ENCODE assay signal across 16 mouse cellular contexts in the genomic region with DNA sequence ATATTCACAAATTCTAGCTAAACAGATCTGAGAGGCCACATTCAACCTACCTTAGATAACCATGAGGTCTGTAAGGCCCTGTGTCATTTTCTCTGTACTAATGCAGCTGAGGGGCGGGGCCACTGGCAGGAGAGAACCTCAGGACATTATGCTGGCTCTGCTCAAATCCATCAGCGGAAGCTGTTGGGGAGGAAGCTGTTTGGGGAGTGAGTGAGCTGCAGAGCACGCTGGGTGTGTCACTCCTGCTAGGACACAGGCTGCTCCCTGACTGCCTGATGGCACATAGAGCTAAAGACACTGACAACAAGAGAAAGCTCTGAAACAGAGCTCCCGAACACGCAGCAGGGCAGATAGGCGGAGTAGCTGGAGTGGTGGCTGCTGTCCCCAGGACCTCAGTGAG. TPM values are rescaled to one million over a fixed set of nuclear protein-coding genes. Genes with fewer than 3 reads are reported as not detected.
DNase-seq lines count a peak whose midpoint lies in the region.
"Had no signal": no experiment of that assay in that cellular context is flagged by ENCODE, and none has a peak within 500 bp of the region (broad histone marks: within the 10 kb centered on the region; RNA-seq: fewer than 3 reads in every experiment).

No protein-coding gene starts in this region.

- DNase-seq in gastrocnemius, adult 18-20 months (ENCODE audit: low spot score) = peak; percentile 40
- DNase-seq in gastrocnemius, postnatal 10 days = no peak
- peak; percentile 28 to 58 for DNase-seq in heart, adult 18-20 months
- DNase-seq in heart, postnatal 36 days = no peak
- peak; percentile 10 for DNase-seq in urinary bladder, postnatal 14 days (ENCODE audit: low spot score)
- no peak for DNase-seq in urinary bladder, adult 18-20 months (ENCODE audit: low spot score in 2 of 2)
- no peak for DNase-seq in left cerebral cortex, postnatal 25 days (ENCODE audit: low spot score in 2 of 2)
- DNase-seq: adrenal gland, postnatal 10 days; B cell, adult 2 months; cerebellum, adult 11-12 months; cerebellum, adult 9-10 months; cerebellum, postnatal 25 days; kidney, adult 2 months had no signal

- intact Hi-C loops in heart, postnatal 36 days (cut with DNase I) = no loop called here
- intact Hi-C loops in left cerebral cortex, postnatal 25 days (cut with DNase I) = no loop called here

RNA-seq across cellular contexts. Expression of gene Htr6, which starts 44.7 kb away (rescaled TPM):
- not detected for total RNA-seq in gastrocnemius, adult 18-20 months (2021)
- total RNA-seq in gastrocnemius, postnatal 10 days (2021) = not detected
- not detected for total RNA-seq in heart, adult 18-20 months (2021)
- total RNA-seq in heart, postnatal 36 days (2021) = not detected
- 1 to 10 TPM; 6.4 to 6.6 TPM for total RNA-seq in left cerebral cortex, postnatal 25 days (2021)
- total RNA-seq: G1E; heart, adult 2 months; heart, postnatal 25 days had no signal

RNA-seq across cellular contexts. Expression of gene Tmco4, which starts 58.0 kb away (rescaled TPM):
- 10 to 100 TPM; 10.2 to 14.3 TPM for total RNA-seq in gastrocnemius, adult 18-20 months (2021)
- total RNA-seq in gastrocnemius, postnatal 10 days (2021) = 1 to 10 TPM; 3.8 to 4.5 TPM
- total RNA-seq in heart, adult 18-20 months (2021) = 10 to 100 TPM; 10.6 to 10.7 TPM
- total RNA-seq in heart, postnatal 36 days (2021) = 1 to 10 TPM; 8.4 to 10.0 TPM
- 1 to 10 TPM; 2.2 to 3.7 TPM for total RNA-seq in left cerebral cortex, postnatal 25 days (2021)

Comparison
In these comparisons a context has a peak if more than half of its experiments do, and no peak if none do; other contexts are left out.
1. DNase-seq: peak in gastrocnemius, adult 18-20 months (single experiment), heart, adult 18-20 months (2 of 2) and urinary bladder, postnatal 14 days (single experiment); none in gastrocnemius, postnatal 10 days (single experiment), heart, postnatal 36 days (0 of 2), urinary bladder, adult 18-20 months (0 of 2) and left cerebral cortex, postnatal 25 days (0 of 2).
2. RNA of gene Htr6, which starts 44.7 kb away (total RNA-seq): 6.4 to 6.6 TPM in left cerebral cortex, postnatal 25 days; not detected in gastrocnemius, postnatal 10 days, not detected in gastrocnemius, adult 18-20 months, not detected in heart, adult 18-20 months and not detected in heart, postnatal 36 days; every median in the first group is over 4 times any median in the second.